Mouse (Mus musculus) lung, adult 2 months (tissue): ENCODE results near the gene Ppm1n. TPM values are rescaled to one million over a fixed set of nuclear protein-coding genes. Genes with fewer than 3 reads are reported as not detected.

ENCODE experiments used
- DNase-seq: peaks from one replicate; pipeline ENCODE4 v3.0.0; 2022
- H3K4me1 ChIP-seq: fragments of 200-500 bp; 2 replicates; pipeline ENCODE4 v1.6.1; 2011; ENCODE audit warnings: low read length; ENCODE audit not compliant: control insufficient read depth, insufficient read depth
- H3K4me3 ChIP-seq: fragments of 200-500 bp; replicated peaks from 2 replicates; pipeline ENCODE3; 2011; ENCODE audit warnings: low read depth, mild to moderate bottlenecking, control low read depth, low read length; ENCODE audit errors: extremely low read depth
- CTCF ChIP-seq: fragments of 200-500 bp; IDR thresholded peaks from 2 replicates; pipeline ENCODE4 v1.5.1; 2011; ENCODE audit warnings: mild to moderate bottlenecking, low read length, control low read depth; ENCODE audit not compliant: insufficient read depth
- POLR2A ChIP-seq: fragments of 200-500 bp; IDR thresholded peaks from 2 replicates; pipeline ENCODE4 v1.6.1; 2011; ENCODE audit warnings: low read depth, mild to moderate bottlenecking, control low read depth, low read length, borderline replicate concordance; ENCODE audit errors: extremely low read depth
- WGBS: fragments of 180-500 bp; shearing (Covaris S2); methylation state at CpG from one replicate; pipeline ENCODE4 v1.1.7; 2018; 5-methylcytosine and 5-hydroxymethylcytosine counted together
- polyA plus RNA-seq: library from polyadenylated mRNA; depleted of rRNA; stranded (reverse); fragments of >200 nt; gene quantifications from 2 replicates; pipeline ENCODE4 v1.2.3, GENCODE M21; 2012

The Ppm1n gene
- polyA plus RNA-seq, 1 experiment = 0.36 TPM

DNA sequence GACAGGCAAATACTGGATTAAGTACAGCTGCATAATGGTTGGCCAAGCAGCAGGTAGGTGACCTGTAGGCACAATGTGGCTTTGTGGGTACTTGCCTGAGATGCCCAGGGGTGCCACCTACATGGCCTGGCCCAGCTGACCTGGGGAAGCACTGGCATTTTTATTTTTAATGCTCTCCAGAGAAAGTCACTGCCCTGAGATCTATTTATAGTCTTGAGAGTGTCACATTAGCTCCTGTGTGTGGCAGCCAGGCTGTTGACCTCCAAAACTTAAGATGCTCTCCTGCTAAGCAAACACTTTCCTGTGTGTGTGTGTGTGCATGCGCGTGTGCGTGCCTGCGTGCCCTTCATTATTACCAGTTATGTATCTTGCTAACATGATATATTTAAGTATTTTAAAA lies 41.5 kb downstream of the Ppm1n start:
- no peak for TF ChIP-seq POLR2A
- no peak for TF ChIP-seq CTCF
- Histone ChIP-seq H3K4me1 (peaks cover 6% of the 10 kb centered on the region), H3K4me3 (no peak overlapping the region)
- WGBS = 62% methylated on average over 4 of the region's 4 CpGs
- DNase-seq = peak; percentile 31

DNA sequence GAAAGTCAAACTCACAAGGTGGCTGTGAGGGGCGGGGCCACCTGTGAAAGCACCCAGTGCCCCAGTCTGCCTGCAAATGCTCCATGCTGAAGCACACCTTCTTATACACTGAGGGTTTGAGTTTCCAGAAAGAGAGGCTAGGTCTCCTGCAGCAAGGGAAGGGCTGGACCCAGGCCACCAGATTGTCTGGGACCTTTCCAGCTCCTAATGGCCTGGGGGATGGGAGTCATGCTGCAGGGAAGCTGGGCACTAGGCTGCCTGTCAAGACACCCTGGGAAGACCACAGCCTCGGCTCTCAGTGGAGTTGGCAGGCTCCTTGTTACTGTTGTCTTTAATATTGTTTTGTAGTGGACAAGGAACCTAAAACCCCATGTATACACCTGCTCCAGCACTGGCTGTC lies 43.5 kb downstream of the Ppm1n start:
- WGBS = 69% methylated on average over 2 of the region's 2 CpGs
- DNase-seq = no peak
- Histone ChIP-seq H3K4me1 (peaks cover 6% of the 10 kb centered on the region), H3K4me3 (no peak overlapping the region)
- no peak for TF ChIP-seq POLR2A

GRCm38 (mm10) chr7:19235092-19235671 lies 44.7 kb downstream of the Ppm1n start:
- no peak for TF ChIP-seq POLR2A
- 69% methylated on average over 2 of the region's 2 CpGs for WGBS
- no peak for DNase-seq
- Histone ChIP-seq H3K4me1 (peaks cover 6% of the 10 kb centered on the region), H3K4me3 (no peak overlapping the region)

- 62% methylated on average over 5 of the region's 5 CpGs for WGBS
- Histone ChIP-seq H3K4me3 (no peak overlapping the region), H3K4me1 (peaks cover 3% of the 10 kb centered on the region)
- no peak for DNase-seq
- no peak for TF ChIP-seq POLR2A
- TF ChIP-seq CTCF = no peak
Observed at GRCm38 (mm10) chr7:19234652-19235051, 45.2 kb downstream of the Ppm1n start.

DNA sequence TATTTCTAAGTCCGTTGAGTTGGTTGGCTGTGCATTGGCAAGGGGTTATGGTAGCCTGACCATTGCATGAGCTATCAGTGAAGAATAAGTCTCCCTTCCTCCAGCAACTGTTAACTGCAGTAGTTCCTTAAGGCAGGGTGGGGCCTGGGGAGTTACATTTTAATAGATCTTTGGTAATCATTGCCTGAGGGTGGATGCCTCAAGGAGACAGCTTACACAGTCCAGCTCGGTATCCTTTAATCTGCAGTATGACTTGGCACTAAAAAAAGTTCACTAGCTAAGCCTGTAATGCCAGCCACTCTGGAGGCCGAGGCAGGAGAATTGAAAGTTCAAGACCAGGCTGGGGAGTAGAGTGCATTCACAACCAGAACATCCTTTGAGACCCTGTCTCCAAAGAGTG lies 48.0 kb downstream of the Ppm1n start:
- TF ChIP-seq CTCF (no peak), POLR2A (no peak)
- Histone ChIP-seq H3K4me1 (peaks cover 7% of the 10 kb centered on the region), H3K4me3 (no peak overlapping the region)
- 84% methylated on average over 3 of the region's 3 CpGs for WGBS
- DNase-seq = no peak

GRCm38 (mm10) chr7:19230899-19231298 lies 49.0 kb downstream of the Ppm1n start:
- 93% methylated on average over 5 of the region's 5 CpGs for WGBS
- no peak for DNase-seq
- Histone ChIP-seq H3K4me3 (no peak overlapping the region), H3K4me1 (peaks cover 7% of the 10 kb centered on the region)
- TF ChIP-seq POLR2A = no peak
- no peak for TF ChIP-seq CTCF

GRCm38 (mm10) chr7:19230041-19230580 lies 49.8 kb downstream of the Ppm1n start:
- Histone ChIP-seq H3K4me3 (no peak overlapping the region), H3K4me1 (peaks cover 7% of the 10 kb centered on the region)
- 76% methylated on average over 2 of the region's 2 CpGs for WGBS
- no peak for DNase-seq
- TF ChIP-seq POLR2A (no peak), CTCF (no peak)

GRCm38 (mm10) chr7:19229404-19229803 lies 50.5 kb downstream of the Ppm1n start:
- 21% methylated on average over 5 of the region's 5 CpGs for WGBS

DNA sequence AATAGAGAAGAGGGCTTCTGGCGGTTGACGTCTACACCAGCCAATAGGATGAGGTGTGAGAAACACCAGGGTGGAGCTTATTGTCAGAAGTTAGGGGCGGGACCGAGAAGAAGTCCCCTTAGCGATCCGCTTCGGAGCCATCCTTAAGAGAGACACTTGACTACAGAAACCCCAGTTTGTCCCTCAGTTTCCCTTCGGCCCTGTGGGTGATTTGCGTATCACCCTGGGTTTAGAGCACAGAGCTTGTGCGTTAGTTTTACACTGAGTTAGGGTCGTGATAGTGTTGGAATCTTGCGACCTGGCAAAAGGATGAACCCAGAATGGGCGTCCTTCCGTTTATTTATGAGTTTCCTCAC lies 51.1 kb downstream of the Ppm1n start:
- WGBS = under 1% methylated on average over 14 of the region's 14 CpGs
- no peak for DNase-seq
- TF ChIP-seq CTCF (no peak), POLR2A (peak; percentile 55; the same call in 1 of the 2 replicates)
- Histone ChIP-seq H3K4me3 (peak overlapping the region; percentile 72), H3K4me1 (peaks cover 7% of the 10 kb centered on the region)

More at GRCm38 (mm10) chr7:19229404-19229803, 50.5 kb downstream of the Ppm1n start:
- TF ChIP-seq CTCF (no peak), POLR2A (no peak)
- Histone ChIP-seq H3K4me1 (peaks cover 7% of the 10 kb centered on the region), H3K4me3 (no peak overlapping the region)
- no peak for DNase-seq

- under 1% methylated on average over 88 of the region's 91 CpGs for WGBS
- H3K4me3 ChIP-seq = peak within 1 kb of the TSS; percentile 93
- peaks cover 7% of the 10 kb centered on the region for H3K4me1 ChIP-seq
- DNase-seq = peak; percentile 99
- TF ChIP-seq POLR2A (peak; percentile 96), CTCF (peak; percentile 32; the same call in 1 of the 2 replicates)
Observed at GRCm38 (mm10) chr7:19227883-19228792, 51.7 kb downstream of the Ppm1n start, which contains the start of gene Opa3. Gene Opa3, plus strand, starts transcription at chr7:19228334.
